Mouse (Mus musculus) kidney, adult 2 months (tissue): ENCODE data around the gene Pum2. TPM values are rescaled to one million over a fixed set of nuclear protein-coding genes. Genes with fewer than 3 reads are reported as not detected.

Experiments
- DNase-seq: peaks from one replicate; pipeline ENCODE4 v3.0.0; 2021
- H3K27ac ChIP-seq: fragments of 200-500 bp; 2 replicates; pipeline ENCODE4 v1.5.1; 2012; ENCODE audit warnings: low read depth, low read length, control low read depth, inconsistent platforms; ENCODE audit not compliant: insufficient read depth
- H3K27me3 ChIP-seq: fragments of 200-500 bp; replicated peaks from 2 replicates; pipeline ENCODE4 v1.6.1; 2012; ENCODE audit warnings: mild to moderate bottlenecking, moderate library complexity, low read length, inconsistent platforms; ENCODE audit not compliant: control insufficient read depth, insufficient read depth
- H3K36me3 ChIP-seq: fragments of 200-500 bp; 2 replicates; pipeline ENCODE4 v1.6.1; 2012; ENCODE audit warnings: mild to moderate bottlenecking, moderate library complexity, low read length, inconsistent platforms; ENCODE audit not compliant: control insufficient read depth, insufficient read depth
- H3K4me1 ChIP-seq: fragments of 200-500 bp; 2 replicates; pipeline ENCODE4 v1.6.1; 2011; ENCODE audit warnings: low read length; ENCODE audit not compliant: control insufficient read depth, insufficient read depth
- H3K4me3 ChIP-seq: fragments of 200-500 bp; 2 replicates; pipeline ENCODE4 v1.5.1; 2011; ENCODE audit warnings: mild to moderate bottlenecking, low read depth, low read length, control low read depth; ENCODE audit not compliant: insufficient read depth
- CTCF ChIP-seq: fragments of 200-500 bp; conservative IDR thresholded peaks from 2 replicates; pipeline ENCODE4 v1.5.1; 2011; ENCODE audit warnings: low read depth, mild to moderate bottlenecking, control low read depth, low read length, moderate library complexity, mixed read lengths; ENCODE audit not compliant: insufficient read depth, insufficient read length
- POLR2A ChIP-seq: fragments of 200-500 bp; IDR thresholded peaks from one replicate; pipeline ENCODE4 v1.6.1; 2011; ENCODE audit warnings: low read depth, low read length, control low read depth
- WGBS: fragments of 180-500 bp; shearing (Covaris S2); methylation state at CpG from one replicate; pipeline ENCODE4 v1.1.7; 2018; 5-methylcytosine and 5-hydroxymethylcytosine counted together
- polyA plus RNA-seq: library from polyadenylated mRNA; depleted of rRNA; stranded (reverse); fragments of >200 nt; gene quantifications from 2 replicates; pipeline ENCODE4 v1.2.3, GENCODE M21; 2012

The Pum2 gene
- polyA plus RNA-seq, 1 experiment: 42.1 TPM

DNA sequence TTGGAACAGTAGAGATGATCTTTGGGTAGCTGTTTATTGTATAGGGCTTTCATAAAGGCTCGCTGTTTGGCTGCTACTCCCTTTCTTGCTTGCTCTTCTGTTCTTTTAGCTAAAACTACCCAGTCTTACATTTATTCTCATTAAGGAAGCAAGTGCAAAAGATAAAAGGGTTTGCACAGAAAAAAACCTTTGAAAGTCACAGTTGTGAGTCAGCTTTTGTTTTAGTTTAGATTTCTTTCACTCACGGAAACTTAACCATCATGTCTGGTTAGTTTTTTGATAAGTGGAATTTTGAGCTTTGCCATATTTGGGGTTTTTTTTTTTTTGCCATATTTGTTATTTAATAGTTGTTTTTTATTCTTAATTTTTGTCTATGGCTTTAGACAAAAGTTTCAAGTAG, 38.7 kb downstream of the Pum2 start:
- DNase-seq: no peak
- no peak for TF ChIP-seq POLR2A
- TF ChIP-seq CTCF: no peak
- Histone ChIP-seq H3K27ac (no peak overlapping the region), H3K4me1 (no peaks in the 10 kb centered on the region), H3K36me3 (peaks cover 3% of the 10 kb centered on the region), H3K4me3 (no peak overlapping the region), H3K27me3 (no peaks in the 10 kb centered on the region)
- 88% methylated on average over 2 of the region's 2 CpGs for WGBS

DNA sequence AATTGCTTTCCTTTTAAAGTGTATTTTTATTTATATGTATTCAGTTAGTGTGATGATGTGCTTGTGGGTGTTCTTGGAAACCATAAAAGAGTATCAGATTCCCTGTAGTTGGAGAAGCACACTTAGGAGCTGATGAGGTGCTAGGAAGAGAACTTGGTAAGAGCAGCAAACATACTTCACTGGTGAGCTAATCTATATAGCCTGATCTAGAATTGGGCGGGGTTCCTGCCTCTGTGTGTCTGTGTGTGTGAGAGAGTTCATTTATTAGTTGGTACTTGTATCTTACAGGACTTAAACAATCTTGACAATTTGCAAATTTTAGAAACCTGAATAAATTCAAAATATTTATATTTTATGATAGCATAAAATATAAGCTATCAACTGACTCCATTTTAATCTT, 42.2 kb downstream of the Pum2 start:
- 95% methylated on average over 1 of the region's 1 CpGs for WGBS
- TF ChIP-seq POLR2A: no peak
- no peak for TF ChIP-seq CTCF
- no peaks in the 10 kb centered on the region for H3K4me1 ChIP-seq
- no peak overlapping the region for H3K27ac ChIP-seq
- no peak overlapping the region for H3K4me3 ChIP-seq
- H3K36me3 ChIP-seq: peaks cover 1% of the 10 kb centered on the region
- no peak for DNase-seq
- no peaks in the 10 kb centered on the region for H3K27me3 ChIP-seq

DNA sequence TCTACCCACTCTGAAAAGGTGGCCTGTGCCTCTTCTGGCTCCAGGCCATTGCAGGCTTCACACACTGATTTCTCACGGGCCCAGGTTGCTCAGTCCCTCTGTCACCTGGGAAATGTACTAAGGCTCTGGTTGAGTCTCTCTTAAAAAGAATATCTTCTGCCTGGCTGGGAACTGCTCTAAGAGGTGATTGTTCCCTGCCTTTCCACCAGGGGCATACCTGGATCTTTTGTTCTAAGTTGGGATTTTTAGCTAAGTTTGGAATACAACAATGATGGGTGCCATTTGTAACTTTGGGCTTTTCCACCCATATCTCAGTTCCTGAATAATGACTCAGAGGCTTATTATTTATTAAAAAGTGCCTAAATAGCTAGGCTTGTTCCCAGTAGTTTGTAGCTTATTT, 53.0 kb downstream of the Pum2 start:
- Histone ChIP-seq H3K4me1 (no peaks in the 10 kb centered on the region), H3K27ac (no peak overlapping the region), H3K27me3 (no peaks in the 10 kb centered on the region), H3K36me3 (peaks cover 5% of the 10 kb centered on the region; the same call in 1 of the 2 replicates), H3K4me3 (no peak overlapping the region)
- TF ChIP-seq POLR2A (no peak), CTCF (no peak)
- no peak for DNase-seq
- 29% methylated on average over 1 of the region's 1 CpGs for WGBS

DNA sequence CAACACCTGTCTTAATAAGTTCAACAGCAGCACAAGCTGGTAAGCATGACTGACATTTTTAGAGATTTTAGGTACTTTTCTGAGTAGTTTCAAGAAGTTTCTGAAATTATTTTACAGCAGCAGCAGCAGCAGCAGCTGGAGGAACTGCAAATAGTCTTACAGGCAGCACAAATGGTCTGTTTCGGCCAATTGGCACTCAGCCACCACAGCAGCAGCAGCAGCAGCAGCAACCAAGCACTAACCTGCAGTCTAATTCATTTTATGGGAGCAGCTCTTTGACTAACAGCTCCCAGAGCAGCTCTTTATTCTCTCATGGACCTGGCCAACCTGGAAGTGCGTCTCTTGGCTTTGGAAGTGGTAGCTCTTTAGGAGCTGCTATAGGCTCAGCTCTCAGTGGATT, 54.8 kb downstream of the Pum2 start:
- DNase-seq: peak; percentile 25
- H3K36me3 ChIP-seq: peaks cover 5% of the 10 kb centered on the region; the same call in 1 of the 2 replicates
- WGBS: 58% methylated on average over 2 of the region's 2 CpGs

DNA sequence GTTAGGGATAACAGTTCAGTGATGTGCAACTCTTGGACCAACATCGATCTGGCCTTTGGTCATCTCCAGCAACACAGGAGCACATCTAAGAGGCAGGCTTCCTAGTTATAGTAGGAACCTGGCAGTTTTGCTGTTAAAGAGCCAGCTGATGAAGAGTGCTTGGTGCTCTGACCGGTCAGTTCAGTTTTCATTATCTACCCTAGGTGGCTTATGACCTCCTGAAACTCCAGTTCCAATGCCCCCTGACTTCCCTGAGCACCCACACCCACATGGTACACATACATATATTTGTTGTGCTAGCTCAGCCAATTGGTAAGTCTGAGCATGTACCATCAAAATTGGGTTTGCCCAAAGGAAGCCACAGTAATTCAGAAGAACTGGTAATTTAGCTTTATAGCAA, 79.7 kb downstream of the Pum2 start:
- WGBS: 100% methylated on average over 2 of the region's 2 CpGs
- H3K4me3 ChIP-seq: no peak overlapping the region
- H3K27ac ChIP-seq: no peak overlapping the region
- peaks cover 6% of the 10 kb centered on the region for H3K36me3 ChIP-seq
- no peaks in the 10 kb centered on the region for H3K27me3 ChIP-seq
- TF ChIP-seq POLR2A: no peak
- TF ChIP-seq CTCF: no peak
- H3K4me1 ChIP-seq: no peaks in the 10 kb centered on the region
- no peak for DNase-seq

More for the DNA sequence above, 54.8 kb downstream of the Pum2 start:
- Histone ChIP-seq H3K27me3 (no peaks in the 10 kb centered on the region), H3K4me3 (no peak overlapping the region), H3K4me1 (no peaks in the 10 kb centered on the region), H3K27ac (no peak overlapping the region)
- TF ChIP-seq CTCF (no peak), POLR2A (no peak)

DNA sequence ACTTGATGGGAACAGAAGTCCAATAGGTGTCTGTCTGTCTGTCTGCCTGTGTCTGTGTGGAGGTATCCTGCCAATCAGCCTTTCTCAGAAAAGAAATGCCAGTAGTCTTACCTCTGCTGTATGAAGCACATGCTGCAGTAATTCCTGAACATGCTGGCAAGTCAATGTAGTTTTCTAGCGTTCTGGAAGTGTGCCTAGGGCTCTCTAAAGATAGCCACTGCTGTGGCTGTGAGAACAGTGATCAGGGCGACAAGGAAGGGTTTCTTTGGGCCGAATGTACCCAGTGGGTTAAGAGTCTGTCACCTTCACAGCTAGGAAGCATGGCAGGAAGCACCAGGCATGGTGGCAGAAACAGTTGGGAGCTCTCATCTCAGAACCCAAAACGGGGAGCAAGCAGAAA, 80.2 kb downstream of the Pum2 start:
- Histone ChIP-seq H3K4me3 (no peak overlapping the region), H3K4me1 (no peaks in the 10 kb centered on the region), H3K27ac (no peak overlapping the region), H3K36me3 (peaks cover 3% of the 10 kb centered on the region), H3K27me3 (no peaks in the 10 kb centered on the region)
- WGBS: 82% methylated on average over 4 of the region's 4 CpGs
- no peak for DNase-seq
- TF ChIP-seq CTCF (no peak), POLR2A (no peak)

DNA sequence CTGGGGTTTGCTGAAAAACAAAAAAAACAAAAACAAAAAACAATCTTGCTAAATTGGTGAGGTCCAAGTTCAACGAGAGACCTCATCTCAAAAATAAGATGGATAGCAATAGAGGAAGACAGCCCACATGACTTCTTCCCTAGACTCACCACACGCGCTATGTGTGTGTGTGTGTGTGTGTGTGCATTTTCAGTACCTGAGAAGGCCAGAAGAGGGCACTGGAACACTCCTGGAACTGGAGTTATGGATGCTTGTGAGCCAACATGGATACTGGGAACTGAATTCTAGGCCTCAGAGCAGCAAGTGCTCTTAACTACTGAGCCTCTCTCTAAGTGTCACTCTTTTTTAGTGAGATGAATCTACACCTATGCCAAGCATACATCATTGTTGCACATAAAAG, 84.1 kb downstream of the Pum2 start:
- DNase-seq: no peak

More for the DNA sequence above, 84.1 kb downstream of the Pum2 start:
- TF ChIP-seq POLR2A: no peak
- TF ChIP-seq CTCF: peak; percentile 22; the same call in 1 of the 2 replicates
- no peak overlapping the region for H3K27ac ChIP-seq
- H3K4me3 ChIP-seq: no peak overlapping the region
- no peaks in the 10 kb centered on the region for H3K36me3 ChIP-seq
- 99% methylated on average over 3 of the region's 3 CpGs for WGBS
- no peaks in the 10 kb centered on the region for H3K4me1 ChIP-seq
- H3K27me3 ChIP-seq: no peaks in the 10 kb centered on the region
